Mouse (Mus musculus) mesoderm, embryonic 11.5 days (tissue): ENCODE measurements around the gene Slc6a1.
A peak's percentile ranks its signal among the peaks of the same experiment; 100 is the strongest.

Experiments
- DNase-seq: peaks from one replicate; pipeline ENCODE4 v3.0.0-alpha.2; 2012; ENCODE audit warnings: low read depth, low spot score

Gene Slc6a1

DNA sequence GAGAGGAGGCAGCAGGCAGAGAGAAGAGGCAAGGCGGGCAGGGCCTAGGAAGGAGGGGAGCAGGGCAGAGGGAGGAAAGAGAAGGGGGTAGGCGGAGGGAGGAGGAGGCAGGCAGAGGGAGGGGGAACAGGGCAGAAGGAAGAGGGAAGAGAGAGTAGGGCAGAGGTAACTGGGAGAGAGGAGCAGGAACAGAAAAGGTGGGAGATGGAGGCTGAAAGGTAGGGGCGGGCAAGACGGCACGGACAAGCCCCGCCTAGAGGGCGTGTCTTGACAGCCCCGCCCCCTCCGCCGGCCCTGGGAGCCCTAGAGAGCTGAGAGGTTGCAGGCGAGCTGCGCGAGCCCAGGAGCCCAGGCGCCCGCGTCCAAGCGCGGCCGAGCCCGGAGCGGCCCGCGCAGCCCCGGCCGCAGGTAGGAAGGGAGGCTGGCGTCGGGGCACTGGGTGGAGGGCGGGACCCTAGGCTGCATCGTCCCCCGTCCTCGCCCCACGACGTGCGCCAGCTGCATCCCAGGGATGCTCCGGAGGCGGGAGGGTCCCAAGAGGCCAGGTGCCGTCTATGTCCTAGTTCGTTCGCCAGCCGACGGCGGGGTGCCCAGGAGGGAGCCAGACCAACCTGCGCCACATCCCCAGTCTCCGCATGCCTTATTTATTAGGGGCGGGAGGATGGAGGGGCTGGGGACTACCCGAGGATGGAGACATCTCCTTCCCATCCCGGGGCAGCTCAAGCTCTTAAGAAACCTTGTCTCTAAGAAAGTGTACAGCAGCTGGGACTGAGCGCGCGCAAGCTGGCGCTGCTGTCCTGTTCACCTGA, at the start of gene Slc6a1:
Gene Slc6a1 (plus strand): TSS at position 167 of the 809 bp plus-strand sequence.
- peak; percentile 73 for DNase-seq

- DNase-seq = peak; percentile 12
Measured at GRCm38 (mm10) chr6:114238892-114239644, 43.4 kb upstream of the Slc6a1 start.

GRCm38 (mm10) chr6:114245665-114246064, 36.8 kb upstream of the Slc6a1 start:
- no peak for DNase-seq

- DNase-seq = peak; percentile 87
Measured at GRCm38 (mm10) chr6:114250311-114250710, 32.1 kb upstream of the Slc6a1 start.

- no peak for DNase-seq
Measured at GRCm38 (mm10) chr6:114254927-114255326, 27.5 kb upstream of the Slc6a1 start.

- DNase-seq = no peak
Measured at GRCm38 (mm10) chr6:114257762-114258361, 24.6 kb upstream of the Slc6a1 start.

GRCm38 (mm10) chr6:114258661-114259193, 23.7 kb upstream of the Slc6a1 start:
- DNase-seq = no peak

- DNase-seq = no peak
Measured at GRCm38 (mm10) chr6:114261609-114262008, 20.8 kb upstream of the Slc6a1 start.

- no peak for DNase-seq
Measured at GRCm38 (mm10) chr6:114264010-114264409, 18.4 kb upstream of the Slc6a1 start.

- no peak for DNase-seq
Measured at GRCm38 (mm10) chr6:114264426-114264825, 18.0 kb upstream of the Slc6a1 start.

GRCm38 (mm10) chr6:114266273-114266672, 16.2 kb upstream of the Slc6a1 start:
- DNase-seq = no peak

DNA sequence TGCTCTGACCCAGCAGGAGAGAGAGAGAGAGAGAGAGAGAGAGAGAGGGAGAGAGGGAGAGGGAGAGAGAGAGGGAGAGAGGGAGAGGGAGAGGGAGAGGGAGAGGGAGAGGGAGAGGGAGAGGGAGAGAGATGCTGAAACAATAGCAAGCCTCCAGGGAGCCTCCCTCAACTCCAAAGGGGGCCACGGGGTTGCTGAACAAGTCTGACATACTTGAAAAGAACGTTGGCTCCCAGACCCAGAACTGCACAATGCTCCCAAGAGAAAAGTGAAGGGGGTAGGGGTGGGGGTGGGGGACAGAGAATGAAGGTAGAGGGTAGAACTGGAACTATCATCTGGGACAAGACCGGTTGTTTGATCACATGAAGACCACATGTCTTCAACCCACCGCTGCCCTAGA, 14.5 kb upstream of the Slc6a1 start:
- no peak for DNase-seq

DNA sequence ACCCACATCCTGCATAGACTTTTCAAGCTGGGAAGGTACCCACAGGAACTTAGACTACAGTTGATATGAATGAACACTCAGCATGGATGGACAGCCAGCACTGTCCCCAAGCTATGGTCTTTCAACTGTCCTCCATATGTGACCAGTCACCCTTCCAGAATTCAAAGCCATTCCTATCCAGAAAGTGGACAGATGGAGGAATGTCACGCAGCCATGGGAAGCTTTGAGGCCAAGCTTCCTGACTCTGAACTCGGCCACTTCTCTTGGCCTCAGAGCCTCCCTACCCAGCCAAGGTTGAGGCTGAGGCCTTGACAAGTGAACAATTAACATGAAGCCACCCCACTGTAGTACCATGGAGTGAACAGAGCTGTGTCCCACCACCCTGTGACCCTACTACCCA, 12.8 kb upstream of the Slc6a1 start:
- DNase-seq = no peak

- no peak for DNase-seq
Measured at GRCm38 (mm10) chr6:114270799-114271198, 11.6 kb upstream of the Slc6a1 start.

- no peak for DNase-seq
Measured at GRCm38 (mm10) chr6:114272279-114272678, 10.2 kb upstream of the Slc6a1 start.

GRCm38 (mm10) chr6:114273997-114274728, 8.3 kb upstream of the Slc6a1 start:
- no peak for DNase-seq

DNA sequence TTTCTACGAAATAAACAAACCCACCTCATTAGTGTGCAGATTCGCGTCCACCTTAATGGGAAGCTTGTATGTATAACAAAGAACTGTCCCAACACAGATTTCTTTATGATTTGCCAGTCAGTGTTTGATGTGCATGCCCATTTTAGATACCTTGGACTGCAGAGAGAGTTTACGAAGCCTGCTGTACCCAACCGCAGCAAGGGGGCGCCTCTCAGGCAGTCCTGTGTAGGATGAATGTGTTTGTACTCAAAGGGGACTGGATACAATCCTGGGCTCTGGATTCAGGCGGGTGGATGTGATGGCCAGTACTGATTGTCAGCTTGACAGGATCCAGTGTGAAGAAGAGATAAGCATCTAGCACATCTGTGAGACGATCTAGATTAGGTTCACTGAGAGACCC, 6.6 kb upstream of the Slc6a1 start:
- no peak for DNase-seq

GRCm38 (mm10) chr6:114283278-114283770, 889 bp downstream of the Slc6a1 start:
- DNase-seq = no peak

GRCm38 (mm10) chr6:114283927-114284703, 1.7 kb downstream of the Slc6a1 start:
- DNase-seq = no peak

DNA sequence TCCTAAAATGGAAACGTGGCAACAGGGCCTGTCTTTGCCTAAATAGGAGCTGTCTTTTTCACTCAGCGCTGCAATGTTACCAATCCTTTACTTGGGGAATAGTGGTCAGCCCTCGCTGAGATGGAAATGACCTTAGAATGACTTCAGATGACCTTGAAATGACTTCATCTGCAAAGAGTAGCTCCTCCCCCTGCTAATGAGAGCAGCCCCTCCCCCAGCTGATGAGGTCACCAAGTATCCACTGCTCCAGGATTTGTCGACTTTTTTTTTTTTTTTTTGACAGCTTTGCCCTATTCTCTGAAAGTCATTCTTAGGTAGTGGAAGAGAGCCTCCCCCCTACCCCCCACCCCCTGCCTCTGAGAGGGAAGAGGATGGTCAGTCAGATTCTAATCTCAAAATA, 3.0 kb downstream of the Slc6a1 start:
- DNase-seq = no peak

- DNase-seq = no peak
Measured at GRCm38 (mm10) chr6:114289106-114289505, 6.7 kb downstream of the Slc6a1 start.
